In genomic region chr6:42245711-42246353, GRCm38 (mm10) we compare ENCODE assay signal across 8 mouse cellular contexts. TPM values are rescaled to one million over a fixed set of nuclear protein-coding genes. Genes with fewer than 3 reads are reported as not detected.
DNase-seq lines count a peak whose midpoint lies in the region; ATAC-seq and TF ChIP-seq lines count a peak whose summit lies in the region.

TSS of gene Gstk1 (plus strand) at chr6:42245935.

- in situ Hi-C loops in Patski (cut with MboI; ENCODE audit: low pct_unique_long_range_greater_than_20kb), result loop anchor here (25.0 kb wide), 1 partner anchor 591 kb away; the partner anchor contains the start of gene Olfr449

- peak; percentile 90 for ATAC-seq in Patski
- ATAC-seq in hindbrain, embryonic 12.5 days (ENCODE audit: low FRiP score), result peak; percentile 99

- CTCF ChIA-PET in Patski (lab: Charles Lee), result interaction anchor here (1.2 kb wide), 1 partner anchor 16 kb away, joined by 3 read pairs; the partner anchor contains the start of gene Tmem139

- TF ChIP-seq CTCF in Patski (IDR thresholded peaks at IDR 0.05), result no peak

- peak within 1 kb of the TSS; percentile 39 for H3K4me3 ChIP-seq in hindbrain, embryonic 12.5 days

- no peak for DNase-seq in Patski (ENCODE audit: low read depth, low spot score)
- peak; percentile 77 to 78 for DNase-seq in cerebellum, postnatal 14 days
- DNase-seq in frontal cortex, postnatal 14 days (ENCODE audit: low spot score in 2 of 2), result peak; percentile 42 to 44
- peak; percentile 46 to 70 for DNase-seq in layer of hippocampus, postnatal 14 days (ENCODE audit: low spot score in 2 of 2)
- DNase-seq in lung, postnatal 10 days, result peak; percentile 94
- DNase-seq in ovary, postnatal 36 days (ENCODE audit: low spot score), result peak; percentile 75
- DNase-seq in thymus, postnatal 14 days, result peak; percentile 88

- WGBS in hindbrain, embryonic 12.5 days, result 3% methylated on average over 28 of the region's 28 CpGs

- H3K9ac ChIP-seq in hindbrain, embryonic 12.5 days, result peak within 1 kb of the TSS; percentile 50; the same call in 1 of the 2 replicates

- no peak within 1 kb of the TSS for H3K27ac ChIP-seq in hindbrain, embryonic 12.5 days

- H3K27me3 ChIP-seq in Patski, result peaks cover 15% of the 10 kb centered on the region
- H3K27me3 ChIP-seq in hindbrain, embryonic 12.5 days, result peaks cover 11% of the 10 kb centered on the region; the same call in 1 of the 2 replicates

- peak within 1 kb of the TSS; percentile 73 for H3K4me2 ChIP-seq in hindbrain, embryonic 12.5 days (replicated peaks)

- no peaks in the 10 kb centered on the region for H3K36me3 ChIP-seq in hindbrain, embryonic 12.5 days

- no peaks in the 10 kb centered on the region for H3K9me3 ChIP-seq in hindbrain, embryonic 12.5 days (replicated peaks)

- POLR2A ChIA-PET in Patski (lab: Charles Lee), result no interaction called here

- H3K4me1 ChIP-seq in hindbrain, embryonic 12.5 days, result peaks cover 6% of the 10 kb centered on the region; the same call in 1 of the 2 replicates

RNA-seq across cellular contexts. Expression of gene Gstk1, which starts in this region (rescaled TPM):
- polyA plus RNA-seq in Patski (2021), result 52.2 TPM
- 16.2 and 18.8 TPM in 2 replicates for polyA plus RNA-seq in hindbrain, embryonic 12.5 days (2016; fragmentation: Nextera tagmentation; extraction: Ambion mirVana)
- 1 to 10 TPM; 8.6 to 8.9 TPM for total RNA-seq in layer of hippocampus, postnatal 14 days (2021)
